Mouse (Mus musculus): ENCODE results near the gene Sertad2. TPM values are rescaled to one million over a fixed set of nuclear protein-coding genes. Genes with fewer than 3 reads are reported as not detected.
A peak's percentile ranks its signal among the peaks of the same experiment; 100 is the strongest.

Gene Sertad2
- polyA plus RNA-seq, 2 experiments = 11.6 to 22.5 TPM

DNA sequence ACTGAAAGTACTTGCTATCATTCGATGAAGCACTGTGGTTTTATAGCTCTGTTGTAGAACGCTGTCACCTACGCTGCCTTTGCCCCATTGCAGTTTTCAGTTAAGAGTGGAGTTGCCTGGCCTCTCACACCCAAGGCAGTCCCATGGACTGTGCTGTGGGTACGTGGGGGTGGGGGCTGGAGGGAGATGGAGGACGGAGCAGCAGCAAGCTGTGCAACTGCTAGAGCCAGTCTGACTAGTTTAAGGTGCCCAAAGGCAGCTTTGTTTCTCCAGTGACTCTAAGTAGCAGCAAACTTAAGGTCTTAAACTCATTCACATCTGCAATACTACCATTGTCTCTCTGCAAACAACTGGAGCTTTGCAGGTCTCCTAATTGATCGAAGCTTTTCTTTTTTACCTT, 92.6 kb downstream of the Sertad2 start:
- Histone ChIP-seq H3K27ac (peak overlapping the region; percentile 99), H3K36me3 (replicated peaks; ENCODE audit: control insufficient read depth, insufficient read depth, low read depth) (no peaks in the 10 kb centered on the region), H3K4me3 (ENCODE audit: insufficient read depth in 1 of 2, low read depth in 2 of 2, low read length in 2 of 2) (peak overlapping the region; percentile 47 to 49), H3K4me1 (replicated peaks; ENCODE audit: control insufficient read depth in 2 of 2, insufficient read depth in 2 of 2, low read length in 1 of 2) (peaks cover 51 to 56% of the 10 kb centered on the region in 2 experiments), H3K27me3 (ENCODE audit: control insufficient read depth, insufficient read depth, low read length) (no peaks in the 10 kb centered on the region), H3K9ac (replicated peaks) (peak overlapping the region; percentile 64), H3K4me2 (ENCODE audit: low read depth) (peak overlapping the region; percentile 81), H3K9me3 (ENCODE audit: control insufficient read depth, low read length) (no peaks in the 10 kb centered on the region)
- DNase-seq (ENCODE audit: low read depth in 3 of 3, low spot score in 3 of 3) = no peak
- 16% methylated on average over 6 of the region's 6 CpGs for WGBS (ENCODE audit: insufficient replicate concordance)
- no peak for ATAC-seq (ENCODE audit: insufficient read depth)
- TF ChIP-seq CTCF (IDR thresholded peaks at IDR 0.05; ENCODE audit: low read depth) (no peak), EP300 (IDR thresholded peaks at IDR 0.05; ENCODE audit: low read depth) (no peak)

DNA sequence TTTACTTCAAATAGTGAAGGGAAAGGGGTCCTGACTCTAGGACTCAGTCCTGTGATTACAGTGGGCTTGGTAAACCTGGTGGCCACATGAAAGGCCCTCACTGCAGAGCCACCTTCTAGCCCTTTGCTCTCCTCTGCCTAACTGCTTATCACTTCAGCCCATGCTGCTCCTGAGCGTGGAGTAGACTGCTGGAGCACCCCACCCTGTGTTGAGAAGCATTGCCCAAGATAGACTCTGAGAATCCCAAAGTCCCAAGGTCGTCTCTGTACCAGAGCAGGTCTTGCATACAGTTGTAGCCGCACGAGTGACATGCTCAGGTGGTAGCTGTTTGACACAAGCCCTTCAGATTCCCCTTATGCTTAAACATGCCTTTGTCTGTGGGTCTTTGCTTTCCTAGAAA, 93.1 kb downstream of the Sertad2 start:
- Histone ChIP-seq H3K36me3 (replicated peaks; ENCODE audit: control insufficient read depth, insufficient read depth, low read depth) (no peaks in the 10 kb centered on the region), H3K4me2 (ENCODE audit: low read depth) (peak overlapping the region; percentile 81), H3K9ac (replicated peaks) (peak overlapping the region; percentile 64), H3K4me3 (ENCODE audit: insufficient read depth in 1 of 2, low read depth in 2 of 2, low read length in 2 of 2) (peak overlapping the region; percentile 46 to 47), H3K27ac (peak overlapping the region; percentile 99), H3K9me3 (ENCODE audit: control insufficient read depth, low read length) (no peaks in the 10 kb centered on the region), H3K27me3 (ENCODE audit: control insufficient read depth, insufficient read depth, low read length) (no peaks in the 10 kb centered on the region), H3K4me1 (replicated peaks; ENCODE audit: control insufficient read depth in 2 of 2, insufficient read depth in 2 of 2, low read length in 1 of 2) (peaks cover 51 to 54% of the 10 kb centered on the region in 2 experiments)
- WGBS (ENCODE audit: insufficient replicate concordance) = 7% methylated on average over 4 of the region's 4 CpGs
- TF ChIP-seq CTCF (IDR thresholded peaks at IDR 0.05; ENCODE audit: low read depth) (peak; percentile 40), EP300 (IDR thresholded peaks at IDR 0.05; ENCODE audit: low read depth) (peak; percentile 83)
- ATAC-seq (ENCODE audit: insufficient read depth) (peak; percentile 69), DNase-seq (ENCODE audit: low read depth in 3 of 3, low spot score in 3 of 3) (peak; percentile 76 to 84 (median 78))

DNA sequence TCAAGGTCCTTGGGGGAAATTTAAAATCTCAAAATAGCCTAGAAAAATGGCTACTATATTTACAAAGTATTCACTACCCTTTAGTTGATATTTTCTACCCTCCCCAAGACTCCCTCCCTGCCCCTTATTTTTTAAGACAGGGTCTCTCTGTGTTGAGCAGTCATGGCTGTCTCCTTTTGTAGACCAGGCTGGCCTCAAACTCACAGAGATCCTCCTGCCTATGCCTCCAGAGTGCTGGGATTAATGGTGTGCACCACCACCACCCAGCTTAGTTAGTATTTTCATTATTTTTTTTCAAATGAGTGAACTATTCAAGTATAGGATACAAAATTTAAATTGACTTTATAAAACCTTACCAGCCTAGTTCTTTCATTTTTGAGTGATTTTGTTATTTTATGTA, 94.0 kb downstream of the Sertad2 start:
- DNase-seq (ENCODE audit: low read depth in 3 of 3, low spot score in 3 of 3) (no peak), ATAC-seq (ENCODE audit: insufficient read depth) (no peak)
- H3K9me3 ChIP-seq (ENCODE audit: control insufficient read depth, low read length) = no peaks in the 10 kb centered on the region
- peaks cover 51 to 53% of the 10 kb centered on the region in 2 experiments for H3K4me1 ChIP-seq (replicated peaks; ENCODE audit: control insufficient read depth in 2 of 2, insufficient read depth in 2 of 2, low read length in 1 of 2)
- no peak for TF ChIP-seq EP300 (IDR thresholded peaks at IDR 0.05; ENCODE audit: low read depth)
- TF ChIP-seq CTCF (IDR thresholded peaks at IDR 0.05; ENCODE audit: low read depth) = no peak
- H3K36me3 ChIP-seq (replicated peaks; ENCODE audit: control insufficient read depth, insufficient read depth, low read depth) = no peaks in the 10 kb centered on the region
- H3K27ac ChIP-seq = peak overlapping the region; percentile 99; the same call in 1 of the 2 replicates
- H3K9ac ChIP-seq (replicated peaks) = no peak overlapping the region
- H3K27me3 ChIP-seq (ENCODE audit: control insufficient read depth, insufficient read depth, low read length) = no peaks in the 10 kb centered on the region
- peak overlapping the region; percentile 81 for H3K4me2 ChIP-seq (ENCODE audit: low read depth)
- no peak overlapping the region for H3K4me3 ChIP-seq (ENCODE audit: insufficient read depth in 1 of 2, low read depth in 2 of 2, low read length in 2 of 2)

DNA sequence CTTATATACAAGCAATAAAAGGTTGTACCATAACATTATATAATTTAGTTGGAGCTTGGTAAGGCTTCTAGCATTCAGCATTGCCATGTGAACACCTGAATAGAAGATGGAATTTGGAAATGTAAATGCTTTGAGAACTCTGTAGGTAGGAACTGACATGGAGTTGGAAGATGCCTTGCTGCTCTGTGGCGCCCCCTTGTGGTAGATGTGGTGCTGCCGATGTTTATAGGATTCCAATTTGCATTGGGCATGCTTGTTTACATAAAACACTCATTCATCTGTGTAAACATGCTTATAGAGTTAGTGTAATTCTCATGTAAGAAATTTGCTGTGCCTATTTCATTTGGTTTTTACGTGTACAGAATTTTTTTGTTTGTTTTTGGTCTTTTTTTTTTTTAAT, 95.8 kb downstream of the Sertad2 start:
- Histone ChIP-seq H3K9ac (replicated peaks) (no peak overlapping the region), H3K36me3 (replicated peaks; ENCODE audit: control insufficient read depth, insufficient read depth, low read depth) (no peaks in the 10 kb centered on the region), H3K4me2 (ENCODE audit: low read depth) (0 out of 2 replicates have a peak overlapping the region, but pooled peaks have one; percentile 3), H3K4me3 (ENCODE audit: insufficient read depth in 1 of 2, low read depth in 2 of 2, low read length in 2 of 2) (no peak overlapping the region), H3K9me3 (ENCODE audit: control insufficient read depth, low read length) (no peaks in the 10 kb centered on the region), H3K27ac (no peak overlapping the region), H3K4me1 (replicated peaks; ENCODE audit: control insufficient read depth in 2 of 2, insufficient read depth in 2 of 2, low read length in 1 of 2) (peaks cover 45 to 50% of the 10 kb centered on the region in 2 experiments), H3K27me3 (ENCODE audit: control insufficient read depth, insufficient read depth, low read length) (no peaks in the 10 kb centered on the region)
- TF ChIP-seq EP300 (IDR thresholded peaks at IDR 0.05; ENCODE audit: low read depth) (no peak), CTCF (IDR thresholded peaks at IDR 0.05; ENCODE audit: low read depth) (peak; percentile 96)
- peak; percentile 68 to 75 (median 70) for DNase-seq (ENCODE audit: low read depth in 3 of 3, low spot score in 3 of 3)
- 13% methylated on average over 3 of the region's 3 CpGs for WGBS (ENCODE audit: insufficient replicate concordance)
- ATAC-seq (ENCODE audit: insufficient read depth) = no peak

DNA sequence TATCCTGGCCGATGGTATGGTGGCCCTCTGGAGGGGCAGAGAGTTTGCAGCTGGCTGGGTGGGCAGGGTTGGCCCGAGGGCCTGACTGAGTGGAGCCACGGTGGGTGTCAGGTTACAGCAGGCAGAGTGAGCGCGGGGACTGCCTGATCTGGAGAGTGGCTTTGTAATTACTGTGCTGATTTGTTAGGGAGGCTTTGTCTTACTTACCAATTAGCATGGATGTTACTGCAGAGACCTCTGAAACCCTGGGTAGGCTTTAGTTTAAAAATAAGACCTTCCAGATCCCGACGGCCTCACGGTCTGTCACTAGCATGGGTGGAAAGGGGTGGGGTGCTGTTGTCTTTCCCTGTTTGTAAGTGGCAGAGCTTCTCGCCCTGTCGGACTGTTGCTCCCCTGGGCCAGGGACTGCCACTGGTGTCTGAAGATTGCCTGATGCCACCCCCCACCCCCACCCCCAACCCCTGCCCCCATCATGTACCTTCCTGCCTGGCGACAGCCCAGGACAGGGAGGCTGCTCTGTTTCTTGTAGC, 96.9 kb downstream of the Sertad2 start:
- Histone ChIP-seq H3K27ac (no peak overlapping the region), H3K27me3 (ENCODE audit: control insufficient read depth, insufficient read depth, low read length) (no peaks in the 10 kb centered on the region), H3K4me2 (ENCODE audit: low read depth) (no peak overlapping the region), H3K9me3 (ENCODE audit: control insufficient read depth, low read length) (no peaks in the 10 kb centered on the region), H3K4me3 (ENCODE audit: insufficient read depth in 1 of 2, low read depth in 2 of 2, low read length in 2 of 2) (no peak overlapping the region), H3K36me3 (replicated peaks; ENCODE audit: control insufficient read depth, insufficient read depth, low read depth) (no peaks in the 10 kb centered on the region), H3K9ac (replicated peaks) (no peak overlapping the region), H3K4me1 (replicated peaks; ENCODE audit: control insufficient read depth in 2 of 2, insufficient read depth in 2 of 2, low read length in 1 of 2) (peaks cover 36 to 42% of the 10 kb centered on the region in 2 experiments)
- DNase-seq (ENCODE audit: low read depth in 3 of 3, low spot score in 3 of 3) (no peak), ATAC-seq (ENCODE audit: insufficient read depth) (no peak)
- WGBS (ENCODE audit: insufficient replicate concordance) = 47% methylated on average over 11 of the region's 11 CpGs
- no peak for TF ChIP-seq EP300 (IDR thresholded peaks at IDR 0.05; ENCODE audit: low read depth)
- no peak for TF ChIP-seq CTCF (IDR thresholded peaks at IDR 0.05; ENCODE audit: low read depth)
